Mouse (Mus musculus) lung, postnatal 0 days (tissue): ENCODE results near the gene Mest.

ENCODE experiments used
- CTCF ChIP-seq: IDR thresholded peaks from 2 replicates; pipeline ENCODE4 v1.5.1; 2016; ENCODE audit warnings: antibody characterized with exemption, mild to moderate bottlenecking
- EP300 ChIP-seq: IDR thresholded peaks from 2 replicates; pipeline ENCODE4 v1.6.1; 2016; ENCODE audit warnings: antibody characterized with exemption, mild to moderate bottlenecking, control low read depth

- TF ChIP-seq EP300: no peak
- no peak for TF ChIP-seq CTCF
These were observed 11.1 kb downstream of the Mest start for GRCm38 (mm10) chr6:30734465-30734864.
